Mouse (Mus musculus): ENCODE results near the gene Fancc. TPM values are rescaled to one million over a fixed set of nuclear protein-coding genes. Genes with fewer than 3 reads are reported as not detected.
"Not testable (repeated sequence)": the region's sequence is repeated elsewhere in the genome, so short reads cannot be mapped to it uniquely, and the experiment has no call there.

Fancc gene
- polyA plus RNA-seq, 1 experiment from 2014 or later, result 28.7 TPM

GRCm38 (mm10) chr13:63373460-63374166, 123.5 kb downstream of the Fancc start:
- H3K9ac ChIP-seq, result no peak overlapping the region
- H3K4me3 ChIP-seq, result no peak overlapping the region
- H3K27ac ChIP-seq, result no peak overlapping the region
- 70% methylated on average over 7 of the region's 7 CpGs for WGBS
- H3K27me3 ChIP-seq, result no peaks in the 10 kb centered on the region
- ATAC-seq (ENCODE audit: borderline replicate concordance, extremely low read depth, low FRiP score, low TSS enrichment), result no peak
- no peaks in the 10 kb centered on the region for H3K4me1 ChIP-seq
- H3K36me3 ChIP-seq, result no peaks in the 10 kb centered on the region
- H3K9me3 ChIP-seq, result no peaks in the 10 kb centered on the region
- H3K4me2 ChIP-seq, result no peak overlapping the region

GRCm38 (mm10) chr13:63361755-63362154, 135.3 kb downstream of the Fancc start:
- Histone ChIP-seq H3K9me3 (no peaks in the 10 kb centered on the region), H3K4me3 (no peak overlapping the region), H3K9ac (no peak overlapping the region), H3K27me3 (no peaks in the 10 kb centered on the region), H3K27ac (no peak overlapping the region), H3K4me2 (no peak overlapping the region), H3K4me1 (0 out of 2 replicates have a peak, but pooled peaks cover 2% of the 10 kb centered on the region), H3K36me3 (no peaks in the 10 kb centered on the region)
- no peak for ATAC-seq (ENCODE audit: borderline replicate concordance, extremely low read depth, low FRiP score, low TSS enrichment)
- 64% methylated on average over 3 of the region's 3 CpGs for WGBS

- H3K27me3 ChIP-seq, result no peaks in the 10 kb centered on the region
- WGBS, result 43% methylated on average over 4 of the region's 4 CpGs
- no peak overlapping the region for H3K4me2 ChIP-seq
- no peaks in the 10 kb centered on the region for H3K9me3 ChIP-seq
- H3K4me3 ChIP-seq, result no peak overlapping the region
- ATAC-seq (ENCODE audit: borderline replicate concordance, extremely low read depth, low FRiP score, low TSS enrichment), result 0 out of 2 replicates have a peak, but pooled peaks have one; percentile 55
- H3K36me3 ChIP-seq, result no peaks in the 10 kb centered on the region
- no peak overlapping the region for H3K9ac ChIP-seq
- H3K4me1 ChIP-seq, result 0 out of 2 replicates have a peak, but pooled peaks cover 2% of the 10 kb centered on the region
- peak overlapping the region; percentile 61; the same call in 1 of the 2 replicates for H3K27ac ChIP-seq
Measured at GRCm38 (mm10) chr13:63360111-63360885, 136.8 kb downstream of the Fancc start.

GRCm38 (mm10) chr13:63359393-63359792, 137.7 kb downstream of the Fancc start:
- no peak overlapping the region for H3K4me3 ChIP-seq
- peak; percentile 31; the same call in 1 of the 2 replicates for ATAC-seq (ENCODE audit: borderline replicate concordance, extremely low read depth, low FRiP score, low TSS enrichment)
- no peaks in the 10 kb centered on the region for H3K9me3 ChIP-seq
- no peaks in the 10 kb centered on the region for H3K27me3 ChIP-seq
- H3K4me1 ChIP-seq, result 0 out of 2 replicates have a peak, but pooled peaks cover 2% of the 10 kb centered on the region
- H3K36me3 ChIP-seq, result no peaks in the 10 kb centered on the region
- H3K4me2 ChIP-seq, result no peak overlapping the region
- no peak overlapping the region for H3K27ac ChIP-seq
- WGBS, result 45% methylated on average over 4 of the region's 4 CpGs
- H3K9ac ChIP-seq, result no peak overlapping the region

GRCm38 (mm10) chr13:63356558-63356957, 140.5 kb downstream of the Fancc start:
- 31% methylated on average over 3 of the region's 3 CpGs for WGBS
- Histone ChIP-seq H3K9ac (no peak overlapping the region), H3K27ac (no peak overlapping the region), H3K4me2 (no peak overlapping the region), H3K9me3 (no peaks in the 10 kb centered on the region), H3K4me3 (no peak overlapping the region), H3K27me3 (no peaks in the 10 kb centered on the region), H3K36me3 (no peaks in the 10 kb centered on the region), H3K4me1 (0 out of 2 replicates have a peak, but pooled peaks cover 2% of the 10 kb centered on the region)
- no peak for ATAC-seq (ENCODE audit: borderline replicate concordance, extremely low read depth, low FRiP score, low TSS enrichment)

GRCm38 (mm10) chr13:63356101-63356500, 141.0 kb downstream of the Fancc start:
- no peak overlapping the region for H3K9ac ChIP-seq
- H3K27me3 ChIP-seq, result no peaks in the 10 kb centered on the region
- H3K36me3 ChIP-seq, result no peaks in the 10 kb centered on the region
- no peak overlapping the region for H3K4me3 ChIP-seq
- no peak overlapping the region for H3K4me2 ChIP-seq
- H3K9me3 ChIP-seq, result no peaks in the 10 kb centered on the region
- no peak overlapping the region for H3K27ac ChIP-seq
- no peak for ATAC-seq (ENCODE audit: borderline replicate concordance, extremely low read depth, low FRiP score, low TSS enrichment)
- 95% methylated on average over 4 of the region's 4 CpGs for WGBS
- H3K4me1 ChIP-seq, result 0 out of 2 replicates have a peak, but pooled peaks cover 2% of the 10 kb centered on the region

GRCm38 (mm10) chr13:63353312-63353711, 143.8 kb downstream of the Fancc start:
- H3K36me3 ChIP-seq, result not testable (repeated sequence)

GRCm38 (mm10) chr13:63350076-63350475, 147.0 kb downstream of the Fancc start:
- no peaks in the 10 kb centered on the region for H3K9me3 ChIP-seq
- H3K4me3 ChIP-seq, result no peak overlapping the region
- H3K27me3 ChIP-seq, result no peaks in the 10 kb centered on the region
- H3K9ac ChIP-seq, result no peak overlapping the region
- no peaks in the 10 kb centered on the region for H3K36me3 ChIP-seq
- H3K4me2 ChIP-seq, result no peak overlapping the region
- 77% methylated on average over 4 of the region's 4 CpGs for WGBS
- H3K4me1 ChIP-seq, result no peaks in the 10 kb centered on the region
- H3K27ac ChIP-seq, result no peak overlapping the region
- no peak for ATAC-seq (ENCODE audit: borderline replicate concordance, extremely low read depth, low FRiP score, low TSS enrichment)

More at GRCm38 (mm10) chr13:63353312-63353711, 143.8 kb downstream of the Fancc start:
- WGBS, result 77% methylated on average over 4 of the region's 4 CpGs
- H3K4me2 ChIP-seq; H3K9me3 ChIP-seq; H3K9ac ChIP-seq; H3K27ac ChIP-seq; H3K4me3 ChIP-seq; ATAC-seq (ENCODE audit: borderline replicate concordance, extremely low read depth, low FRiP score, low TSS enrichment); H3K4me1 ChIP-seq; H3K27me3 ChIP-seq: not testable (repeated sequence)

GRCm38 (mm10) chr13:63347639-63348038, 149.4 kb downstream of the Fancc start:
- Histone ChIP-seq H3K4me1 (no peaks in the 10 kb centered on the region), H3K36me3 (no peaks in the 10 kb centered on the region), H3K9ac (no peak overlapping the region), H3K4me3 (no peak overlapping the region), H3K9me3 (no peaks in the 10 kb centered on the region), H3K27me3 (no peaks in the 10 kb centered on the region), H3K27ac (no peak overlapping the region), H3K4me2 (no peak overlapping the region)
- WGBS, result 53% methylated on average over 2 of the region's 2 CpGs
- ATAC-seq (ENCODE audit: borderline replicate concordance, extremely low read depth, low FRiP score, low TSS enrichment), result no peak

- Histone ChIP-seq H3K27me3 (no peaks in the 10 kb centered on the region), H3K9ac (no peak overlapping the region), H3K4me3 (no peak overlapping the region), H3K36me3 (no peaks in the 10 kb centered on the region), H3K9me3 (no peaks in the 10 kb centered on the region), H3K4me1 (no peaks in the 10 kb centered on the region), H3K4me2 (no peak overlapping the region), H3K27ac (no peak overlapping the region)
- WGBS, result 76% methylated on average over 5 of the region's 5 CpGs
- ATAC-seq (ENCODE audit: borderline replicate concordance, extremely low read depth, low FRiP score, low TSS enrichment), result no peak
Measured at GRCm38 (mm10) chr13:63345476-63346225, 151.4 kb downstream of the Fancc start.

GRCm38 (mm10) chr13:63344481-63344880, 152.6 kb downstream of the Fancc start:
- Histone ChIP-seq H3K9ac (no peak overlapping the region), H3K27me3 (no peaks in the 10 kb centered on the region), H3K4me1 (no peaks in the 10 kb centered on the region), H3K36me3 (no peaks in the 10 kb centered on the region), H3K4me3 (no peak overlapping the region), H3K4me2 (no peak overlapping the region), H3K9me3 (no peaks in the 10 kb centered on the region), H3K27ac (no peak overlapping the region)
- WGBS, result 96% methylated on average over 3 of the region's 3 CpGs
- ATAC-seq (ENCODE audit: borderline replicate concordance, extremely low read depth, low FRiP score, low TSS enrichment), result no peak
